Mouse (Mus musculus) bone marrow, adult 2 months (tissue): ENCODE measurements around the gene Zfp688. TPM values are rescaled to one million over a fixed set of nuclear protein-coding genes. Genes with fewer than 3 reads are reported as not detected.
"Not testable (repeated sequence)": the region's sequence is repeated elsewhere in the genome, so short reads cannot be mapped to it uniquely, and the experiment has no call there.

Experiments used
- H3K27ac ChIP-seq: fragments of 200-500 bp; 2 replicates; pipeline ENCODE4 v1.5.1; 2012; ENCODE audit warnings: low read depth, mild to moderate bottlenecking, control low read depth, inconsistent platforms, low read length; ENCODE audit not compliant: control insufficient read depth, poor library complexity, insufficient read depth
- H3K4me1 ChIP-seq: fragments of 200-500 bp; 2 replicates; pipeline ENCODE4 v1.6.1; 2011; ENCODE audit warnings: low read length; ENCODE audit not compliant: control insufficient read depth, insufficient read depth
- H3K4me3 ChIP-seq: fragments of 200-500 bp; replicated peaks from 2 replicates; pipeline ENCODE3; 2011; ENCODE audit warnings: mild to moderate bottlenecking, low read depth, low read length, control low read depth; ENCODE audit not compliant: control insufficient read depth
- CTCF ChIP-seq: fragments of 200-500 bp; IDR thresholded peaks from 2 replicates; pipeline ENCODE4 v1.5.1; 2011; ENCODE audit warnings: low read length, control low read depth; ENCODE audit not compliant: control insufficient read depth, insufficient read depth
- POLR2A ChIP-seq: fragments of 200-500 bp; IDR thresholded peaks from 2 replicates; pipeline ENCODE4 v1.6.1; 2011; ENCODE audit warnings: low read depth, mild to moderate bottlenecking, control low read depth, low read length, borderline replicate concordance; ENCODE audit not compliant: control insufficient read depth
- WGBS: fragments of 180-500 bp; shearing (Covaris S2); methylation state at CpG from one replicate; pipeline ENCODE4 v1.1.7; 2018; 5-methylcytosine and 5-hydroxymethylcytosine counted together
- polyA plus RNA-seq: library from polyadenylated mRNA; stranded (reverse); fragments of >200 nt; gene quantifications from 2 replicates; pipeline ENCODE4 v1.2.4, GENCODE M21; 2011; ENCODE audit warnings: low replicate concordance; ENCODE audit not compliant: missing spikeins, insufficient read depth, insufficient read length

The Zfp688 gene
- polyA plus RNA-seq, 1 experiment, result 20.9 TPM

- not testable (repeated sequence) for H3K4me1 ChIP-seq
- Histone ChIP-seq H3K4me3 (peak within 1 kb of the TSS; percentile 96), H3K27ac (peak within 1 kb of the TSS; percentile 28)
- under 1% methylated on average over 49 of the region's 49 CpGs for WGBS
- peak; percentile 68 for TF ChIP-seq CTCF
These were observed 46.3 kb downstream of the Zfp688 start, which contains the start of gene Zfp747 for GRCm38 (mm10) chr7:127375271-127376245. Gene Zfp747, minus strand, starts transcription at chr7:127376050.

DNA sequence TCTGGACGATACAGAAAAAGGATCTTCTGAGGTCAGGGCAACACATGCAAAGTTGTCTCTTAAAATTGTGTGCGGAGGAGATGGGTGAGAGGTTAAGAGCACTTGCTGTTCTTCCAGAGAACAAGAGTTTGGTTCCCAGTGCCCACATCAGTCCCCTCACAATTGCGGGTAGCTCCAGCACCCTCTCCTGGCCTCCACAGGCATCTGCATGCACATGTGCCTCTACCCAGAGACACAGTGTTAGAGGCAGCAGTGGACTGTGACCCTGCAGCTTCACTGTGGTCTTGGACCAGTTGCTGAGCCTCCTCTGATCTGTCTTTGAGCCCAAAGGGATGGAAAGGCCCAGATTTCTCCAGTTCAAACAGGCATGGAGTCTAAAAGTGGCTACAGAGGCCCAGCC, 50.0 kb downstream of the Zfp688 start:
- not testable (repeated sequence) for H3K4me3 ChIP-seq, H3K4me1 ChIP-seq, H3K27ac ChIP-seq
- 87% methylated on average over 3 of the region's 3 CpGs for WGBS

- Histone ChIP-seq H3K4me1 (no peaks in the 10 kb centered on the region; the same call in 1 of the 2 replicates), H3K4me3 (no peak overlapping the region), H3K27ac (no peak overlapping the region)
- TF ChIP-seq POLR2A (no peak), CTCF (no peak)
- WGBS, result 50% methylated on average over 2 of the region's 2 CpGs
These were observed 50.7 kb downstream of the Zfp688 start for GRCm38 (mm10) chr7:127371213-127371612.

Other genes with a start within 250 kb of the Zfp688 start
- gene Cd2bp2, start 226.0 kb downstream of the Zfp688 start, polyA plus RNA-seq, result 46.6 and 64.1 TPM in 2 replicates
- 53.6 and 84.9 TPM in 2 replicates for gene Tbc1d10b, start 213.6 kb downstream of the Zfp688 start, polyA plus RNA-seq
- 32.2 and 126 TPM in 2 replicates for gene Mylpf, start 213.2 kb downstream of the Zfp688 start, polyA plus RNA-seq
- 2.6 and 6.6 TPM in 2 replicates for gene Zfp553, start 189.0 kb downstream of the Zfp688 start, polyA plus RNA-seq
- gene Sept1, start 188.9 kb downstream of the Zfp688 start, polyA plus RNA-seq, result 76.8 and 153 TPM in 2 replicates
- 10.6 and 13.1 TPM in 2 replicates for gene Zfp771, start 177.8 kb downstream of the Zfp688 start, polyA plus RNA-seq
- 23.2 and 50.6 TPM in 2 replicates for gene Dctpp1, start 161.4 kb downstream of the Zfp688 start, polyA plus RNA-seq
- 28.4 and 64.7 TPM in 2 replicates for gene Sephs2, start 148.0 kb downstream of the Zfp688 start, polyA plus RNA-seq
- gene Itgal, start 125.8 kb downstream of the Zfp688 start, polyA plus RNA-seq, result 11.9 and 51.9 TPM in 2 replicates
- 2.9 and 5.1 TPM in 2 replicates for gene Zfp768, start 76.5 kb downstream of the Zfp688 start, polyA plus RNA-seq
- gene Zfp747, start 46.0 kb downstream of the Zfp688 start, polyA plus RNA-seq, result 2.8 and 3.9 TPM in 2 replicates
- 1.2 and 2.4 TPM in 2 replicates for gene 9130019O22Rik, start 34.9 kb downstream of the Zfp688 start, polyA plus RNA-seq
- gene E430018J23Rik, start 28.4 kb downstream of the Zfp688 start, polyA plus RNA-seq, result 0.65 and 1.9 TPM in 2 replicates
- 2.1 and 2.5 TPM in 2 replicates for gene Zfp764, start 15.2 kb downstream of the Zfp688 start, polyA plus RNA-seq
- 2.0 and 3.1 TPM in 2 replicates for gene Zfp689, start 27.1 kb upstream of the Zfp688 start, polyA plus RNA-seq
- gene Prr14, start 37.5 kb upstream of the Zfp688 start, polyA plus RNA-seq, result 70.4 and 119 TPM in 2 replicates
- gene Fbrs, start 57.1 kb upstream of the Zfp688 start, polyA plus RNA-seq, result 44.9 and 98.7 TPM in 2 replicates
- gene Srcap, start 89.9 kb upstream of the Zfp688 start, polyA plus RNA-seq, result 44.3 and 98.5 TPM in 2 replicates
- 5.3 and 7.8 TPM in 2 replicates for gene Gm42715, start 97.5 kb upstream of the Zfp688 start, polyA plus RNA-seq
- 20.5 and 41.0 TPM in 2 replicates for gene Tmem265, start 139.3 kb upstream of the Zfp688 start, polyA plus RNA-seq
- gene Phkg2, start 151.3 kb upstream of the Zfp688 start, polyA plus RNA-seq, result 83.6 and 169 TPM in 2 replicates
- gene Ccdc189, start 166.5 kb upstream of the Zfp688 start, polyA plus RNA-seq, result 9.9 and 15.2 TPM in 2 replicates
- 52.7 and 66.7 TPM in 2 replicates for gene Rnf40, start 166.7 kb upstream of the Zfp688 start, polyA plus RNA-seq
- 6.3 and 14.2 TPM in 2 replicates for gene Zfp629, start 193.7 kb upstream of the Zfp688 start, polyA plus RNA-seq